Mouse (Mus musculus) ES-Bruce4 (cell line): ENCODE measurements around the gene Rab26.

Experiments used
- CTCF ChIP-seq: IDR thresholded peaks from one replicate; pipeline ENCODE4 v1.8.1; 2011; ENCODE audit warnings: low read depth, low read length
- POLR2A ChIP-seq: IDR thresholded peaks from one replicate; pipeline ENCODE4 v1.8.1; 2011; ENCODE audit warnings: low read length; ENCODE audit not compliant: insufficient read depth

DNA sequence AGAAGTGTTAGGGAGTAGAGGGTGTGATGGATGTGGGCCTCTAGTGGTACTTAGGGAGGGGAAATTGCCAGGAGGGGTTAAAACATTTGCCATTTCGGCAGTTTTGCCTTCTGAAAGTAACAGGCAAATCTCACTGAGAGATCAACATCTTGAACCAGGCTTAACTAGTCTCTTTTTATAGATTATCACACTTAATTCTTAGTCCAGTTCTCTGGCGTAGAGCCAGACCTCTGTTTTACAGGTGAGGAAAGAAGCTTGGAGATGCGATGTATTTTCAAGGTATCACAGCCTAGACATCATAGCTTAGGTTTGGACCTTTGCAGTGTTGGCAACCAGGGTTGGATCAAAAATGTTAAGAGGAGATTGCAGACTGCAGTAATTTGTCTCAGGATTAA, 17.0 kb upstream of the Rab26 start:
- no peak for TF ChIP-seq CTCF
- no peak for TF ChIP-seq POLR2A
